Mouse (Mus musculus) kidney, adult 2 months (tissue): ENCODE measurements around the gene Maml3.
A peak's percentile ranks its signal among the peaks of the same experiment; 100 is the strongest.

Experiments
- CTCF ChIP-seq: fragments of 200-500 bp; conservative IDR thresholded peaks from 2 replicates; pipeline ENCODE4 v1.5.1; 2011; ENCODE audit warnings: low read depth, mild to moderate bottlenecking, control low read depth, low read length, moderate library complexity, mixed read lengths; ENCODE audit not compliant: insufficient read depth, insufficient read length
- POLR2A ChIP-seq: fragments of 200-500 bp; IDR thresholded peaks from one replicate; pipeline ENCODE4 v1.6.1; 2011; ENCODE audit warnings: low read depth, low read length, control low read depth

- TF ChIP-seq CTCF (peak; percentile 22; the same call in 1 of the 2 replicates), POLR2A (no peak)
Observed at GRCm38 (mm10) chr3:51739049-51739834, 365.6 kb downstream of the Maml3 start.
